Mouse (Mus musculus): ENCODE data around the gene Anp32a. TPM values are rescaled to one million over a fixed set of nuclear protein-coding genes. Genes with fewer than 3 reads are reported as not detected.
A peak's percentile ranks its signal among the peaks of the same experiment; 100 is the strongest.

Anp32a gene
- polyA plus RNA-seq, 1 experiment: 83.9 TPM

GRCm38 (mm10) chr9:62373222-62374123, 32.4 kb downstream of the Anp32a start:
- Histone ChIP-seq H3ac (ENCODE audit: control insufficient read depth, insufficient read length) (no peak overlapping the region), H3K27me3 (ENCODE audit: control insufficient read depth, insufficient read depth, insufficient read length) (no peaks in the 10 kb centered on the region), H3K4me2 (ENCODE audit: low read depth) (peak overlapping the region; percentile 35), H3K36me3 (ENCODE audit: control insufficient read depth, insufficient read depth) (peaks cover 9% of the 10 kb centered on the region), H3K79me2 (ENCODE audit: control insufficient read depth, insufficient read depth) (peaks cover 15% of the 10 kb centered on the region), H3K4me3 (no peak overlapping the region)
- TF ChIP-seq REST (IDR thresholded peaks at IDR 0.05; ENCODE audit: insufficient read depth, insufficient read length): no peak
- TF ChIP-seq POLR2AphosphoS2 (IDR thresholded peaks at IDR 0.05; ENCODE audit: insufficient read length, low read depth): no peak
- TF ChIP-seq TCF12 (IDR thresholded peaks at IDR 0.05; ENCODE audit: insufficient read depth, poor library complexity, severe bottlenecking): no peak
- no peak for TF ChIP-seq MYOG (IDR thresholded peaks at IDR 0.05; ENCODE audit: control insufficient read depth in 1 of 3, insufficient read depth in 1 of 3, insufficient read length in 2 of 3, low read depth in 2 of 3)
- no peak for TF ChIP-seq SRF (IDR thresholded peaks at IDR 0.05; ENCODE audit: control insufficient read depth, insufficient read length, low read depth)
- no peak for TF ChIP-seq MAX (IDR thresholded peaks at IDR 0.05; ENCODE audit: low read depth)
- TF ChIP-seq CEBPB (IDR thresholded peaks at IDR 0.05; ENCODE audit: insufficient read depth, poor library complexity, severe bottlenecking): no peak
- TF ChIP-seq TCF3 (IDR thresholded peaks at IDR 0.05; ENCODE audit: insufficient read length, low read depth): no peak
- no peak for TF ChIP-seq USF1 (IDR thresholded peaks at IDR 0.05; ENCODE audit: low read depth)
- no peak for TF ChIP-seq POLR2A (IDR thresholded peaks at IDR 0.05; ENCODE audit: insufficient read length, low read depth)
- TF ChIP-seq E2F4 (IDR thresholded peaks at IDR 0.05; ENCODE audit: insufficient read depth): no peak
- no peak for TF ChIP-seq MYOD1 (IDR thresholded peaks at IDR 0.05; ENCODE audit: control insufficient read depth in 1 of 3, insufficient read length in 2 of 3, low read depth in 2 of 3)

GRCm38 (mm10) chr9:62374276-62374675, 33.2 kb downstream of the Anp32a start:
- Histone ChIP-seq H3K79me2 (ENCODE audit: control insufficient read depth, insufficient read depth) (peaks cover 13% of the 10 kb centered on the region), H3ac (ENCODE audit: control insufficient read depth, insufficient read length) (no peak overlapping the region), H3K4me3 (no peak overlapping the region), H3K4me2 (ENCODE audit: low read depth) (no peak overlapping the region), H3K36me3 (ENCODE audit: control insufficient read depth, insufficient read depth) (peaks cover 9% of the 10 kb centered on the region), H3K27me3 (ENCODE audit: control insufficient read depth, insufficient read depth, insufficient read length) (no peaks in the 10 kb centered on the region)
- no peak for TF ChIP-seq TCF3 (IDR thresholded peaks at IDR 0.05; ENCODE audit: insufficient read length, low read depth)
- no peak for TF ChIP-seq POLR2A (IDR thresholded peaks at IDR 0.05; ENCODE audit: insufficient read length, low read depth)
- no peak for TF ChIP-seq TCF12 (IDR thresholded peaks at IDR 0.05; ENCODE audit: insufficient read depth, poor library complexity, severe bottlenecking)
- no peak for TF ChIP-seq E2F4 (IDR thresholded peaks at IDR 0.05; ENCODE audit: insufficient read depth)
- TF ChIP-seq POLR2AphosphoS2 (IDR thresholded peaks at IDR 0.05; ENCODE audit: insufficient read length, low read depth): no peak

DNA sequence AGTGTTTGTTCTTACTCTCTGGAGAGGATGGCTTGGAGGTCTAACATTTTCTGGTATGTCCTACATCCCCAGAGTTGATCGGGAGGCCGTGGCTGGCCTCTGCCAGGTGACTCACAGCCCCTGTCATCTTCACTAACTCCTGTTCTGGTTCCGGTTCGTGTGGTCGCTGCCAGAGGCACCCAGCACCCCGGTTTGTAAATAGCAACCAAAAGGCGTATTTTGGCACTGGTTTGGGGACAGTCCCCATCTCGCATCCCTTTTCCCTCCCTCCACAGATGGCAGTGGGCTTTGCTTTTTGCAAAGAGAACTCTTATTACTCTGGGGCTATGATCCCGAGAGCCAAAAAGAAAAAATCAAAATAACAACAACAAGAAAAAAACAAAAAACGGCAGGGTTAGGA, 36.8 kb downstream of the Anp32a start:
- no peak overlapping the region for H3K4me2 ChIP-seq (ENCODE audit: low read depth)
- no peak overlapping the region for H3ac ChIP-seq (ENCODE audit: control insufficient read depth, insufficient read length)
- no peak for TF ChIP-seq MYOD1 (IDR thresholded peaks at IDR 0.05; ENCODE audit: control insufficient read depth in 1 of 3, insufficient read length in 2 of 3, low read depth in 2 of 3)
- TF ChIP-seq TCF3 (IDR thresholded peaks at IDR 0.05; ENCODE audit: insufficient read length, low read depth): no peak
- no peak for TF ChIP-seq POLR2A (IDR thresholded peaks at IDR 0.05; ENCODE audit: insufficient read length, low read depth)
- TF ChIP-seq USF1 (IDR thresholded peaks at IDR 0.05; ENCODE audit: low read depth): no peak
- TF ChIP-seq MYOG (IDR thresholded peaks at IDR 0.05; ENCODE audit: control insufficient read depth in 1 of 3, insufficient read depth in 1 of 3, insufficient read length in 2 of 3, low read depth in 2 of 3): no peak
- TF ChIP-seq CEBPB (IDR thresholded peaks at IDR 0.05; ENCODE audit: insufficient read depth, poor library complexity, severe bottlenecking): no peak
- no peak for TF ChIP-seq SRF (IDR thresholded peaks at IDR 0.05; ENCODE audit: control insufficient read depth, insufficient read length, low read depth)
- no peak for TF ChIP-seq TCF12 (IDR thresholded peaks at IDR 0.05; ENCODE audit: insufficient read depth, poor library complexity, severe bottlenecking)
- no peak for TF ChIP-seq REST (IDR thresholded peaks at IDR 0.05; ENCODE audit: insufficient read depth, insufficient read length)
- TF ChIP-seq POLR2AphosphoS2 (IDR thresholded peaks at IDR 0.05; ENCODE audit: insufficient read length, low read depth): no peak

GRCm38 (mm10) chr9:62380351-62380750, 39.3 kb downstream of the Anp32a start:
- no peak for TF ChIP-seq SRF (IDR thresholded peaks at IDR 0.05; ENCODE audit: control insufficient read depth, insufficient read length, low read depth)
- TF ChIP-seq TCF12 (IDR thresholded peaks at IDR 0.05; ENCODE audit: insufficient read depth, poor library complexity, severe bottlenecking): no peak
- TF ChIP-seq MYOD1 (IDR thresholded peaks at IDR 0.05; ENCODE audit: control insufficient read depth in 1 of 3, insufficient read length in 2 of 3, low read depth in 2 of 3): no peak
- no peak for TF ChIP-seq REST (IDR thresholded peaks at IDR 0.05; ENCODE audit: insufficient read depth, insufficient read length)
- no peak for TF ChIP-seq E2F4 (IDR thresholded peaks at IDR 0.05; ENCODE audit: insufficient read depth)
- no peak for TF ChIP-seq MYOG (IDR thresholded peaks at IDR 0.05; ENCODE audit: control insufficient read depth in 1 of 3, insufficient read depth in 1 of 3, insufficient read length in 2 of 3, low read depth in 2 of 3)
- no peak for TF ChIP-seq POLR2AphosphoS2 (IDR thresholded peaks at IDR 0.05; ENCODE audit: insufficient read length, low read depth)
- TF ChIP-seq CEBPB (IDR thresholded peaks at IDR 0.05; ENCODE audit: insufficient read depth, poor library complexity, severe bottlenecking): no peak
- no peak for TF ChIP-seq POLR2A (IDR thresholded peaks at IDR 0.05; ENCODE audit: insufficient read length, low read depth)
- TF ChIP-seq TCF3 (IDR thresholded peaks at IDR 0.05; ENCODE audit: insufficient read length, low read depth): no peak
- TF ChIP-seq MAX (IDR thresholded peaks at IDR 0.05; ENCODE audit: low read depth): no peak
- H3K36me3 ChIP-seq (ENCODE audit: control insufficient read depth, insufficient read depth): peaks cover 4% of the 10 kb centered on the region

More for the DNA sequence above, 36.8 kb downstream of the Anp32a start:
- no peaks in the 10 kb centered on the region for H3K27me3 ChIP-seq (ENCODE audit: control insufficient read depth, insufficient read depth, insufficient read length)
- peaks cover 9% of the 10 kb centered on the region for H3K36me3 ChIP-seq (ENCODE audit: control insufficient read depth, insufficient read depth)
- H3K79me2 ChIP-seq (ENCODE audit: control insufficient read depth, insufficient read depth): no peaks in the 10 kb centered on the region
- H3K4me3 ChIP-seq: no peak overlapping the region

More at GRCm38 (mm10) chr9:62380351-62380750, 39.3 kb downstream of the Anp32a start:
- no peaks in the 10 kb centered on the region for H3K27me3 ChIP-seq (ENCODE audit: control insufficient read depth, insufficient read depth, insufficient read length)
- H3K4me2 ChIP-seq (ENCODE audit: low read depth): no peak overlapping the region
- H3K4me3 ChIP-seq: no peak overlapping the region
- H3ac ChIP-seq (ENCODE audit: control insufficient read depth, insufficient read length): no peak overlapping the region
- H3K79me2 ChIP-seq (ENCODE audit: control insufficient read depth, insufficient read depth): no peaks in the 10 kb centered on the region
